Mouse (Mus musculus): ENCODE data around the gene Srf.

GRCm38 (mm10) chr17:46593124-46593523, 37.1 kb upstream of the Srf start:
- TF ChIP-seq POLR2A (IDR thresholded peaks at IDR 0.05; ENCODE audit: low read depth, low read length) (no peak), CTCF (IDR thresholded peaks at IDR 0.05; ENCODE audit: borderline replicate concordance, insufficient read depth, low read length) (no peak)
